Mouse (Mus musculus) megakaryocyte, embryonic 14.5 days (primary cell): Measurements from ENCODE around the gene C1qb. TPM values are rescaled to one million over a fixed set of nuclear protein-coding genes. Genes with fewer than 3 reads are reported as not detected.

Experiments
- H3K27me3 ChIP-seq: replicated peaks from 2 replicates; pipeline ENCODE3; 2012; ENCODE audit warnings: inconsistent platforms
- H3K36me3 ChIP-seq: replicated peaks from 2 replicates; pipeline ENCODE3; 2012; ENCODE audit warnings: low read length, inconsistent platforms, mixed read lengths
- H3K4me1 ChIP-seq: 2 replicates; pipeline ENCODE4 v1.6.1; 2012; ENCODE audit warnings: inconsistent platforms
- H3K4me3 ChIP-seq: replicated peaks from 2 replicates; pipeline ENCODE3; 2012; ENCODE audit warnings: moderate library complexity, mild to moderate bottlenecking, inconsistent platforms
- H3K9me3 ChIP-seq: 2 replicates; pipeline ENCODE4 v1.6.1; 2012; ENCODE audit warnings: inconsistent platforms
- FLI1 ChIP-seq: IDR thresholded peaks from 2 replicates; pipeline ENCODE4 v1.6.1; 2012; ENCODE audit warnings: low read length, inconsistent platforms, mixed read lengths
- GATA1 ChIP-seq: IDR thresholded peaks from 3 replicates; pipeline ENCODE4 v1.6.1; 2012; ENCODE audit warnings: mixed read lengths, low read length, inconsistent platforms, borderline replicate concordance
- polyA plus RNA-seq: library from polyadenylated mRNA; stranded (reverse); fragments of >175 nt; gene quantifications from 2 replicates; pipeline ENCODE4 v1.2.3, GENCODE M21; 2012; ENCODE audit warnings: low replicate concordance; ENCODE audit not compliant: insufficient read depth

C1qb gene
- polyA plus RNA-seq, 1 experiment, result 199 TPM

- peaks cover 12% of the 10 kb centered on the region for H3K9me3 ChIP-seq
- H3K27me3 ChIP-seq, result peaks cover 93% of the 10 kb centered on the region
- H3K4me1 ChIP-seq, result peaks cover 11% of the 10 kb centered on the region
- no peak overlapping the region for H3K4me3 ChIP-seq
- no peaks in the 10 kb centered on the region for H3K36me3 ChIP-seq
- TF ChIP-seq GATA1, result no peak
- no peak for TF ChIP-seq FLI1
These were observed 26.0 kb downstream of the C1qb start for GRCm38 (mm10) chr4:136860022-136860421.

DNA sequence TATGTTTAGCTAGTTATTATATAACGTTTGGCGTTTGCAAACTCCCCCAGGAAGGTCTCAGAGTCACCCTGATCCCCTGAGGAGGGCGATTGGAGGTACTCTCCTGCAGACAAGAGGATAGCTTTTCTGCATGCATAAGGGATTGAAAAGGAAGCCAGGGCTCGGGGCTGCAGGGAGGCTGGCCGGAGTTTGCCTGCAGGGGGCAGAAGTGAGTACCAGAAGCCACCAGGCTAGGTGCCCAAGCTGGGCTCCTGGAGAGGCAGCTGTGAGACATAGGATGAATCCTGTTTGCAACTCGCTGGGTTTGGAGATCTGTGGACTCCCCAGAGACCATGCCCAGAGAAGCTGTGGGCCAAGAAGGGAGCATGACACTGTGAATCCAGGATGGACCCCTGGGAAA, 30.9 kb downstream of the C1qb start:
- H3K36me3 ChIP-seq, result no peaks in the 10 kb centered on the region
- H3K9me3 ChIP-seq, result peaks cover 12% of the 10 kb centered on the region
- no peaks in the 10 kb centered on the region for H3K4me1 ChIP-seq
- no peak overlapping the region for H3K4me3 ChIP-seq
- TF ChIP-seq GATA1 (no peak), FLI1 (no peak)
- peaks cover 74% of the 10 kb centered on the region for H3K27me3 ChIP-seq

- TF ChIP-seq FLI1, result no peak
- TF ChIP-seq GATA1, result no peak
- Histone ChIP-seq H3K4me3 (no peak overlapping the region), H3K27me3 (peaks cover 70% of the 10 kb centered on the region), H3K36me3 (no peaks in the 10 kb centered on the region), H3K4me1 (no peaks in the 10 kb centered on the region), H3K9me3 (no peaks in the 10 kb centered on the region; the same call in 1 of the 2 replicates)
These were observed 33.0 kb downstream of the C1qb start for GRCm38 (mm10) chr4:136852989-136853388.

DNA sequence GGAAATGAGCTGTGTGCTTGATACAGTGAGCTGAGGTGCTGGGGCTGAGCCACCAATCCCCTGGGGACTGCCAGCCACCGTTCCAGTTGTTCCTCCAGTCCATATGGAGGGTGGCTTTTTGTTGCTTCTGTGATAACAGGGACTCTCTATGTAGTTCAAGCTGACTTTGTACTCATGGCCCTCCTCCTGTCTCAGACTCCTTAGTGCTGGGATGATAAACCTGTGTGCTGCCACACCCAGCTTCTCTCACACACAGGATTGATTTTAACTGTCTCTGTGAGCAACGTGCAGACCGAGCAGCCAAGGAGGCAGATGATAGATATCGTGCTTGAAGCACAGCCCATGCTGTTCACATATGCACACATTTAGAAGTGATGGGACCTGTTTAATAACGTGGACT, 33.9 kb downstream of the C1qb start:
- Histone ChIP-seq H3K4me3 (no peak overlapping the region), H3K4me1 (no peaks in the 10 kb centered on the region), H3K27me3 (peaks cover 66% of the 10 kb centered on the region), H3K9me3 (no peaks in the 10 kb centered on the region; the same call in 1 of the 2 replicates), H3K36me3 (no peaks in the 10 kb centered on the region)
- no peak for TF ChIP-seq FLI1
- no peak for TF ChIP-seq GATA1

DNA sequence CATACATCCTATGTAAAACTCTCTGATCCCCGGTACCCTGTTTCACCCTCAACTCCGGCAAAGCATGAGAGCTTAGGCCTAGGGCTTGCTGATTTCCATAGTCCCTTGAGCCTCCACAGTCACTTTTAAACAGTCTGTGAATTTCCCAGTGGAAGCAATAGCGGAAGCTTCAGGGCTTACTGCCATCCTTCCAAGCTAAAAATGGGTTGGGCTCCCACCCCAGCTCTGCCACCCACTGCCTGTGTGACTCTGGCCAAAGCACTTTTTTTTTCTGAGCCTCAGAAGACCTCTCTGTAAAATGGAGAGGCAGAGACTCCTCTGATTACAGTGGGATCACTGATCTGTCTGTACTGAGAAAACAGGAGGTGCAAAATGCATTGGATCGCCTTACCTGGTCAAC, 37.4 kb downstream of the C1qb start:
- peaks cover 61% of the 10 kb centered on the region for H3K27me3 ChIP-seq

DNA sequence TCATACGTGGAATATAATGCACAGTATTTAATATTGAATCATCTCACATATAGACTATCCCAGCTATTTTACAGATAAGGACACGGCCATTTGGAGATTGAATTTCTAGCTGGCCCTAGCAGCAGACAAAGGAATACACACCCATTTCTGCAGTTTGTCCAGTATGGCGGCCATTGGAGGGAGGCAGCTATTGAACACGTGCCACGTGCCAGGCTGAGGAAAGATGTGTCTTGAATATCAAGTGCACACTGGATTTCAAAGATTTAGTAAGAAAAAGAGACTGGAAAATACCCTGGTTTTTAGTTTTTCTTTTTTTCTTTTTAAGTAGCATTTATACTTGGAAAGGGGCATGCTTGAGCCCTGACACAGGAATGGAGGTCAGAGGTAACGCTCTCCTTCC, 38.8 kb downstream of the C1qb start:
- H3K27me3 ChIP-seq, result peaks cover 60% of the 10 kb centered on the region
- no peak for TF ChIP-seq FLI1
- TF ChIP-seq GATA1, result no peak
- no peaks in the 10 kb centered on the region for H3K9me3 ChIP-seq
- peaks cover under 1% of the 10 kb centered on the region for H3K4me1 ChIP-seq
- H3K36me3 ChIP-seq, result no peaks in the 10 kb centered on the region
- H3K4me3 ChIP-seq, result no peak overlapping the region

More for the DNA sequence above, 37.4 kb downstream of the C1qb start:
- Histone ChIP-seq H3K36me3 (no peaks in the 10 kb centered on the region), H3K9me3 (no peaks in the 10 kb centered on the region), H3K4me3 (no peak overlapping the region), H3K4me1 (no peaks in the 10 kb centered on the region)
- no peak for TF ChIP-seq FLI1
- TF ChIP-seq GATA1, result no peak

DNA sequence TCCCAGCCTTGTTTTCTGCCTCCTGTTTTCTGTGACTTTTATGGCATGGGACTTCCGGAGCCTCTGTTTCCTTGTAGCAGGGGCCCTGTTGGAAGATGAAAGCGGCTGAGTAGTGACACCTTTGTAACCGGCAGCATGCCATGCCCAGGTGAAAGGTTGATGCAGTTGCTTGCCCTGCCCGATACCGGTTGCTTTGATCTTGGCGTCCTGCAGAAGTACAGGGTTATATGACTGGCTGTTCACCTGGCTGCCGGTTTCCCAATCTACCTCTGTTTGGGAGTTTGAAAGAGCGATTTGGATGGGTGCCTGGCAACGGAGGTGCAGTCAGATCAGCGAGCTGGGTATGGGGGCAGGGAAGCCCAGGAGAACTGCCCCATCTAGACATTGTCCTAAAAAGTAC, 43.2 kb downstream of the C1qb start:
- Histone ChIP-seq H3K4me1 (peaks cover 16% of the 10 kb centered on the region), H3K4me3 (no peak overlapping the region), H3K9me3 (no peaks in the 10 kb centered on the region), H3K27me3 (peaks cover 57% of the 10 kb centered on the region), H3K36me3 (no peaks in the 10 kb centered on the region)
- TF ChIP-seq GATA1 (no peak), FLI1 (no peak)

- peaks cover 61% of the 10 kb centered on the region for H3K27me3 ChIP-seq
These were observed 44.0 kb downstream of the C1qb start for GRCm38 (mm10) chr4:136842033-136842432.

GRCm38 (mm10) chr4:136841056-136841455, 44.9 kb downstream of the C1qb start:
- Histone ChIP-seq H3K4me3 (peak overlapping the region; percentile 59), H3K9me3 (no peaks in the 10 kb centered on the region), H3K36me3 (no peaks in the 10 kb centered on the region), H3K27me3 (peaks cover 65% of the 10 kb centered on the region), H3K4me1 (peaks cover 22% of the 10 kb centered on the region)
- no peak for TF ChIP-seq GATA1
- no peak for TF ChIP-seq FLI1

More at GRCm38 (mm10) chr4:136842033-136842432, 44.0 kb downstream of the C1qb start:
- Histone ChIP-seq H3K4me1 (peaks cover 16% of the 10 kb centered on the region), H3K4me3 (no peak overlapping the region), H3K9me3 (no peaks in the 10 kb centered on the region), H3K36me3 (no peaks in the 10 kb centered on the region)
- TF ChIP-seq GATA1, result no peak
- TF ChIP-seq FLI1, result no peak

DNA sequence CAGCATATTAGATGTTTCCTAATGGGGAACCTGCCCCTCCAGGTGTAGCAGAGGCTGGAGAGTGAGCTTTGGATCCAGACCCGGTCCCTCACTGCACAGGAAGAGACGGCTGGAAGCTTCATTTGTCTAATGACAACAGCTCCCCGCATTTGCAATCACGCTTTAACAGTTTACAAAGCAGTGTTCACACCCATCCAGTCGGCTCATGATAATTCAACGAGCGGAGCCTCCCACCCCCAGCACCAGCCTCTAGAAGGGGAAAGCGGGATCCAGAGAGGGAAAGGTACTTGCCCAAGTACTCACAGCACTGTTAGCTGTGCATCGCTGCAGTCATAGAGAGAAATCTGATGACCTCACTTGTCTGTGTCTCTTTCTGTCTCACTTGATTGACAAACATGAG, 47.5 kb downstream of the C1qb start:
- Histone ChIP-seq H3K4me1 (peaks cover 35% of the 10 kb centered on the region), H3K36me3 (no peaks in the 10 kb centered on the region), H3K27me3 (peaks cover 74% of the 10 kb centered on the region), H3K9me3 (no peaks in the 10 kb centered on the region), H3K4me3 (no peak overlapping the region)
- TF ChIP-seq GATA1 (no peak), FLI1 (no peak)

DNA sequence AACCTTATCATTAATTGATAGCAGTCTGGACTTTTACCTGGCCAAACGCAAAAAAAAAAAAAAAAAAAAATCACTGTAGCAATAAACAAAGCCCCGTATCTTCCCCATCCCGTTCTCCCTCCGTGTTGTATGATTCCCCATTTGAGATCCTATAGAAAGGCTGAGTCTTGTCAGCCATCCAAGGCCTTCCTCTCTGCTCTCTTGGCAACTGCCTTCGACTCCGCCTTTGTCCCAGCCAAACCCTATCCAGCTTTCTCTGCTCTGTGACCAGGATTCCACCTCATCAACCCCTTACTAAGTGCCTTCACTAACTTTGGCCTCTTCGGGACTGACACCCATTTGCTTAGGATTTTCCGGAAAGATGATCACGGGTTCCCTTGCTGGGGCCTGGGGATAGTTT, 48.0 kb downstream of the C1qb start:
- Histone ChIP-seq H3K9me3 (no peaks in the 10 kb centered on the region), H3K4me3 (no peak overlapping the region), H3K36me3 (no peaks in the 10 kb centered on the region), H3K4me1 (peaks cover 35% of the 10 kb centered on the region), H3K27me3 (peaks cover 76% of the 10 kb centered on the region)
- TF ChIP-seq GATA1 (no peak), FLI1 (no peak)
